Mouse (Mus musculus) kidney, adult 2 months (tissue): ENCODE measurements around the gene Elovl5.

Experiments
- CTCF ChIP-seq: fragments of 200-500 bp; conservative IDR thresholded peaks from 2 replicates; pipeline ENCODE4 v1.5.1; 2011; ENCODE audit warnings: low read depth, mild to moderate bottlenecking, control low read depth, low read length, moderate library complexity, mixed read lengths; ENCODE audit not compliant: insufficient read depth, insufficient read length
- POLR2A ChIP-seq: fragments of 200-500 bp; IDR thresholded peaks from one replicate; pipeline ENCODE4 v1.6.1; 2011; ENCODE audit warnings: low read depth, low read length, control low read depth

- TF ChIP-seq CTCF: no peak
- no peak for TF ChIP-seq POLR2A
These were observed 75.9 kb downstream of the Elovl5 start for GRCm38 (mm10) chr9:77993101-77993500.
